Mouse (Mus musculus): ENCODE measurements at regions not wholly inside any gene's neighbourhood (a gene's known extent, or its start where the extent isn't known, plus 50 kb on each side); places are given as distances from the start of the nearest gene placed in this dataset.

GRCm38 (mm10) chr16:67850201-67850600 lies 229.5 kb upstream of the Cadm2 start:
- Histone ChIP-seq H3K9me3 (ENCODE audit: control insufficient read depth, low read length) (no peaks in the 10 kb centered on the region), H3K9ac (ENCODE audit: low read length) (no peak overlapping the region), H3K4me3 (ENCODE audit: low read depth, low read length) (no peak overlapping the region), H3K4me2 (ENCODE audit: low read depth, severe bottlenecking) (no peak overlapping the region), H3K36me3 (ENCODE audit: control insufficient read depth, insufficient read depth, low read length) (no peaks in the 10 kb centered on the region), H3K4me1 (ENCODE audit: control insufficient read depth, insufficient read depth, low read length) (no peaks in the 10 kb centered on the region), H3K27ac (replicated peaks; ENCODE audit: low read depth, low read length) (no peak overlapping the region), H3K27me3 (ENCODE audit: control insufficient read depth, insufficient read depth, low read length) (no peaks in the 10 kb centered on the region)
- ATAC-seq (ENCODE audit: insufficient number of reproducible peaks, low FRiP score, low TSS enrichment, low read depth) (no peak), DNase-seq (ENCODE audit: low spot score) (no peak)
- WGBS, result 81% methylated on average over 2 of the region's 2 CpGs

- WGBS, result 86% methylated on average over 5 of the region's 5 CpGs
- DNase-seq (ENCODE audit: low spot score), result no peak
- Histone ChIP-seq H3K4me3 (ENCODE audit: low read depth, low read length) (no peak overlapping the region), H3K4me1 (ENCODE audit: control insufficient read depth, insufficient read depth, low read length) (no peaks in the 10 kb centered on the region), H3K27me3 (ENCODE audit: control insufficient read depth, insufficient read depth, low read length) (no peaks in the 10 kb centered on the region), H3K36me3 (ENCODE audit: control insufficient read depth, insufficient read depth, low read length) (no peaks in the 10 kb centered on the region), H3K9ac (ENCODE audit: low read length) (no peak overlapping the region), H3K27ac (replicated peaks; ENCODE audit: low read depth, low read length) (no peak overlapping the region), H3K4me2 (ENCODE audit: low read depth, severe bottlenecking) (no peak overlapping the region), H3K9me3 (ENCODE audit: control insufficient read depth, low read length) (no peaks in the 10 kb centered on the region)
- no peak for ATAC-seq (ENCODE audit: insufficient number of reproducible peaks, low FRiP score, low TSS enrichment, low read depth)
Observed at GRCm38 (mm10) chr16:67844481-67844880, 223.8 kb upstream of the Cadm2 start.

GRCm38 (mm10) chr16:67797236-67797635 lies 176.5 kb upstream of the Cadm2 start:
- H3K4me2 ChIP-seq (ENCODE audit: low read depth, severe bottlenecking), result no peak overlapping the region
- H3K27me3 ChIP-seq (ENCODE audit: control insufficient read depth, insufficient read depth, low read length), result no peaks in the 10 kb centered on the region
- ATAC-seq (ENCODE audit: insufficient number of reproducible peaks, low FRiP score, low TSS enrichment, low read depth) (no peak), DNase-seq (ENCODE audit: low spot score) (no peak)
- H3K27ac ChIP-seq (replicated peaks; ENCODE audit: low read depth, low read length), result no peak overlapping the region
- H3K36me3 ChIP-seq (ENCODE audit: control insufficient read depth, insufficient read depth, low read length), result no peaks in the 10 kb centered on the region
- H3K9ac ChIP-seq (ENCODE audit: low read length), result no peak overlapping the region
- no peak overlapping the region for H3K4me3 ChIP-seq (ENCODE audit: low read depth, low read length)
- no peaks in the 10 kb centered on the region for H3K4me1 ChIP-seq (ENCODE audit: control insufficient read depth, insufficient read depth, low read length)
- no peaks in the 10 kb centered on the region for H3K9me3 ChIP-seq (ENCODE audit: control insufficient read depth, low read length)

- Histone ChIP-seq H3K27ac (replicated peaks; ENCODE audit: low read depth, low read length) (no peak overlapping the region), H3K4me1 (ENCODE audit: control insufficient read depth, insufficient read depth, low read length) (no peaks in the 10 kb centered on the region), H3K27me3 (ENCODE audit: control insufficient read depth, insufficient read depth, low read length) (no peaks in the 10 kb centered on the region), H3K4me2 (ENCODE audit: low read depth, severe bottlenecking) (no peak overlapping the region), H3K36me3 (ENCODE audit: control insufficient read depth, insufficient read depth, low read length) (no peaks in the 10 kb centered on the region), H3K9me3 (ENCODE audit: control insufficient read depth, low read length) (no peaks in the 10 kb centered on the region), H3K4me3 (ENCODE audit: low read depth, low read length) (no peak overlapping the region), H3K9ac (ENCODE audit: low read length) (no peak overlapping the region)
- peak; percentile 59 for DNase-seq (ENCODE audit: low spot score)
- WGBS, result 49% methylated on average over 3 of the region's 3 CpGs
- no peak for ATAC-seq (ENCODE audit: insufficient number of reproducible peaks, low FRiP score, low TSS enrichment, low read depth)
Observed at GRCm38 (mm10) chr16:67776091-67776490, 155.4 kb upstream of the Cadm2 start.

- H3K4me2 ChIP-seq (ENCODE audit: low read depth, severe bottlenecking), result no peak overlapping the region
- H3K9ac ChIP-seq (ENCODE audit: low read length), result no peak overlapping the region
- H3K4me3 ChIP-seq (ENCODE audit: low read depth, low read length), result no peak overlapping the region
- no peaks in the 10 kb centered on the region for H3K9me3 ChIP-seq (ENCODE audit: control insufficient read depth, low read length)
- no peaks in the 10 kb centered on the region for H3K4me1 ChIP-seq (ENCODE audit: control insufficient read depth, insufficient read depth, low read length)
- DNase-seq (ENCODE audit: low spot score), result no peak
- 54% methylated on average over 5 of the region's 5 CpGs for WGBS
- no peak for ATAC-seq (ENCODE audit: insufficient number of reproducible peaks, low FRiP score, low TSS enrichment, low read depth)
- H3K27ac ChIP-seq (replicated peaks; ENCODE audit: low read depth, low read length), result no peak overlapping the region
- H3K27me3 ChIP-seq (ENCODE audit: control insufficient read depth, insufficient read depth, low read length), result no peaks in the 10 kb centered on the region
- H3K36me3 ChIP-seq (ENCODE audit: control insufficient read depth, insufficient read depth, low read length), result no peaks in the 10 kb centered on the region
Observed at GRCm38 (mm10) chr16:67769114-67769513, 148.4 kb upstream of the Cadm2 start.

GRCm38 (mm10) chr16:67735398-67735797 lies 114.7 kb upstream of the Cadm2 start:
- H3K9ac ChIP-seq (ENCODE audit: low read length), result no peak overlapping the region
- WGBS, result 83% methylated on average over 2 of the region's 2 CpGs
- no peak for ATAC-seq (ENCODE audit: insufficient number of reproducible peaks, low FRiP score, low TSS enrichment, low read depth)

GRCm38 (mm10) chr16:67698619-67699018 lies 77.9 kb upstream of the Cadm2 start:
- no peak for ATAC-seq (ENCODE audit: insufficient number of reproducible peaks, low FRiP score, low TSS enrichment, low read depth)
- no peaks in the 10 kb centered on the region for H3K27me3 ChIP-seq (ENCODE audit: control insufficient read depth, insufficient read depth, low read length)
- no peak overlapping the region for H3K27ac ChIP-seq (replicated peaks; ENCODE audit: low read depth, low read length)
- H3K9me3 ChIP-seq (ENCODE audit: control insufficient read depth, low read length), result no peaks in the 10 kb centered on the region
- no peak overlapping the region for H3K4me3 ChIP-seq (ENCODE audit: low read depth, low read length)
- H3K4me2 ChIP-seq (ENCODE audit: low read depth, severe bottlenecking), result no peak overlapping the region
- DNase-seq (ENCODE audit: low spot score), result no peak
- WGBS, result 65% methylated on average over 3 of the region's 3 CpGs
- no peak overlapping the region for H3K9ac ChIP-seq (ENCODE audit: low read length)
- H3K4me1 ChIP-seq (ENCODE audit: control insufficient read depth, insufficient read depth, low read length), result no peaks in the 10 kb centered on the region
- no peaks in the 10 kb centered on the region for H3K36me3 ChIP-seq (ENCODE audit: control insufficient read depth, insufficient read depth, low read length)

More at GRCm38 (mm10) chr16:67735398-67735797, 114.7 kb upstream of the Cadm2 start:
- H3K4me3 ChIP-seq (ENCODE audit: low read depth, low read length), result no peak overlapping the region
- H3K9me3 ChIP-seq (ENCODE audit: control insufficient read depth, low read length), result no peaks in the 10 kb centered on the region
- no peak for DNase-seq (ENCODE audit: low spot score)
- H3K4me2 ChIP-seq (ENCODE audit: low read depth, severe bottlenecking), result no peak overlapping the region
- no peaks in the 10 kb centered on the region for H3K4me1 ChIP-seq (ENCODE audit: control insufficient read depth, insufficient read depth, low read length)
- no peaks in the 10 kb centered on the region for H3K36me3 ChIP-seq (ENCODE audit: control insufficient read depth, insufficient read depth, low read length)
- no peaks in the 10 kb centered on the region for H3K27me3 ChIP-seq (ENCODE audit: control insufficient read depth, insufficient read depth, low read length)
- no peak overlapping the region for H3K27ac ChIP-seq (replicated peaks; ENCODE audit: low read depth, low read length)
